Mouse (Mus musculus) c-Kit-positive CD71-positive TER-119-positive erythroid progenitor cells, embryonic 14.5 days (primary cell): ENCODE measurements around the gene Krtap19-9b.

Experiments
- DNase-seq: peaks from one replicate; pipeline ENCODE4 v3.0.0-alpha.2; 2013; ENCODE audit warnings: low spot score

Gene Krtap19-9b

GRCm38 (mm10) chr16:88932165-88932564 is at the start of gene Krtap19-9b:
Gene Krtap19-9b (minus strand): TSS chr16:88932265.
- DNase-seq, result no peak

- DNase-seq, result no peak
Measured at GRCm38 (mm10) chr16:88962773-88963172, 30.7 kb upstream of the Krtap19-9b start, which contains the start of gene Krtap16-3. Gene Krtap16-3 (minus strand): TSS chr16:88962873.

GRCm38 (mm10) chr16:88941106-88941505 is 9.0 kb upstream of the Krtap19-9b start:
- DNase-seq, result no peak

- DNase-seq, result peak; percentile 2
Measured at GRCm38 (mm10) chr16:88938252-88938651, 6.2 kb upstream of the Krtap19-9b start.

- no peak for DNase-seq
Measured at GRCm38 (mm10) chr16:88896357-88896756, 35.7 kb downstream of the Krtap19-9b start, which contains the start of gene Krtap19-5. Gene Krtap19-5 (minus strand): TSS chr16:88896457.

- DNase-seq, result no peak
Measured at GRCm38 (mm10) chr16:88886870-88887269, 45.2 kb downstream of the Krtap19-9b start.

- no peak for DNase-seq
Measured at GRCm38 (mm10) chr16:88884989-88885388, 47.1 kb downstream of the Krtap19-9b start, which contains the start of gene Krtap19-4. Gene Krtap19-4 (minus strand): TSS chr16:88885089.
